Comparison of ENCODE assay signal across 22 mouse cellular contexts in the genomic region with DNA sequence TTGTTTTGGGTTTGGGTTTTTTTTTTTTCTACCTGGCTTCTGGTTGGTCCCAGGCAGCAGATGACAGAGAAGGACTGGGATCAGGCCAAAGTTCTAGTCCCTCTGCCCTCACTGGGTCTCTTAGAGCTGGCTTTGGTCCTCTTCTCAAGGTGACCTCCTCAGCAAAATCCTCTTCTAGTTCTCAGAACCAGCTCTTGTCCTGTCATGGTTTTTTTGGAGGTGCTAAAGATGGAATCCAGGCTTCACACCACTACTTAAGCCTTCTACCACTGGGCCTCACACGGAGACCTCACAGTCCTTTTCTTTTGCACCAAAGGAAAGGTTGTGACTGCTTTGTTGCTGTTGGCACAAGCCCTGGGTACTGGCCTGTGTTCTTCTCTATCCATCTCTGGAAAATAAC. TPM values are rescaled to one million over a fixed set of nuclear protein-coding genes. Genes with fewer than 3 reads are reported as not detected.
A peak's percentile ranks its signal among the peaks of the same experiment; 100 is the strongest.
DNase-seq lines count a peak whose midpoint lies in the region; ATAC-seq and TF ChIP-seq lines count a peak whose summit lies in the region.
"Had no signal": no experiment of that assay in that cellular context is flagged by ENCODE, and none has a peak within 500 bp of the region (broad histone marks: within the 10 kb centered on the region; RNA-seq: fewer than 3 reads in every experiment).

No protein-coding gene starts in this region.

- H3K27ac ChIP-seq in heart, adult 2 months = peak overlapping the region; percentile 51
- H3K27ac ChIP-seq in heart, embryonic 13.5 days (replicated peaks) = peak overlapping the region; percentile 81
- H3K27ac ChIP-seq in heart, postnatal 0 days (ENCODE audit: low read depth) = peak overlapping the region; percentile 75
- no peak overlapping the region for H3K27ac ChIP-seq in layer of hippocampus, adult 2 months
- H3K27ac ChIP-seq: embryonic facial prominence, embryonic 15.5 days; forebrain, embryonic 10.5 days; gastrocnemius, adult 2 months; hindbrain, embryonic 12.5 days had no signal

- 0 out of 2 replicates have a peak, but pooled peaks have one; percentile 50 for TF ChIP-seq EP300 in heart, adult 2 months (IDR thresholded peaks at IDR 0.05; ENCODE audit: insufficient read depth, low read depth, low read length)
- peak; percentile 80 for TF ChIP-seq EP300 in heart, postnatal 0 days (IDR thresholded peaks at IDR 0.05; ENCODE audit: low read depth)

- H3K27me3 ChIP-seq in heart, adult 2 months (ENCODE audit: control insufficient read depth, insufficient read depth, low read length) = no peaks in the 10 kb centered on the region
- no peaks in the 10 kb centered on the region for H3K27me3 ChIP-seq in heart, embryonic 13.5 days (replicated peaks)
- H3K27me3 ChIP-seq in heart, postnatal 0 days (ENCODE audit: control insufficient read depth, insufficient read depth, low read length) = no peaks in the 10 kb centered on the region
- H3K27me3 ChIP-seq: CH12.LX; embryonic facial prominence, embryonic 15.5 days; hindbrain, embryonic 12.5 days; Patski had no signal

- ATAC-seq in heart, embryonic 13.5 days (ENCODE audit: extremely low read depth, insufficient number of reproducible peaks, low FRiP score, low TSS enrichment) = no peak
- peak; percentile 55 for ATAC-seq in heart, postnatal 0 days (ENCODE audit: insufficient read depth, low read depth)
- ATAC-seq: activated CD4-positive, CD25-positive, alpha-beta regulatory T cell, adult 4 months; forebrain, embryonic 14.5 days; hindbrain, embryonic 16.5 days; Patski had no signal

- no peaks in the 10 kb centered on the region for H3K36me3 ChIP-seq in heart, adult 2 months (ENCODE audit: control insufficient read depth, insufficient read depth, low read length)
- no peaks in the 10 kb centered on the region for H3K36me3 ChIP-seq in heart, embryonic 13.5 days
- no peaks in the 10 kb centered on the region for H3K36me3 ChIP-seq in heart, postnatal 0 days (replicated peaks; ENCODE audit: control insufficient read depth, insufficient read depth, low read length)
- H3K36me3 ChIP-seq: embryonic facial prominence, embryonic 15.5 days; forebrain, embryonic 10.5 days; hindbrain, embryonic 12.5 days had no signal

- H3K4me1 ChIP-seq in heart, adult 2 months (ENCODE audit: control insufficient read depth, insufficient read depth, low read length) = peaks cover under 1% of the 10 kb centered on the region; the same call in 1 of the 2 replicates
- H3K4me1 ChIP-seq in heart, embryonic 13.5 days = peaks cover 53% of the 10 kb centered on the region
- H3K4me1 ChIP-seq in heart, postnatal 0 days (ENCODE audit: control insufficient read depth, insufficient read depth) = peaks cover 37% of the 10 kb centered on the region

- no peak overlapping the region for H3K4me2 ChIP-seq in heart, embryonic 13.5 days
- H3K4me2 ChIP-seq in heart, postnatal 0 days (ENCODE audit: low read depth, low read length) = no peak overlapping the region
- H3K4me2 ChIP-seq: embryonic facial prominence, embryonic 15.5 days; hindbrain, embryonic 12.5 days had no signal

- DNase-seq in heart, adult 2 months = peak in 1 of 2 experiments; percentile 45
- DNase-seq in heart, adult 8-10 months (ENCODE audit: low spot score) = no peak
- peak; percentile 38 for DNase-seq in heart, postnatal 0 days (ENCODE audit: low spot score)
- no peak for DNase-seq in left cerebral cortex, adult 9 months (ENCODE audit: low spot score in 2 of 2)
- DNase-seq in layer of hippocampus, adult 11-12 months (ENCODE audit: low spot score) = no peak
- no peak for DNase-seq in layer of hippocampus, adult 2 months (ENCODE audit: low spot score in 2 of 2)
- DNase-seq: adrenal gland, postnatal 36 days; cerebellum, adult 2 months; cerebellum, postnatal 10 days; gastrocnemius, adult 2 months; gastrocnemius, postnatal 36 days; kidney, adult 11 months had no signal

- TF ChIP-seq POLR2A in heart, adult 2 months (IDR thresholded peaks at IDR 0.05; ENCODE audit: insufficient read depth, low read depth, low read length) = no peak

- TF ChIP-seq CTCF in heart, adult 2 months (IDR thresholded peaks at IDR 0.05) = no peak
- no peak for TF ChIP-seq CTCF in heart, postnatal 0 days (IDR thresholded peaks at IDR 0.05; ENCODE audit: low read depth)
- no peak for TF ChIP-seq CTCF in layer of hippocampus, adult 2 months (conservative IDR thresholded peaks at IDR 0.05)

- 42% methylated on average over 1 of the region's 1 CpGs for WGBS in heart, adult 2 months
- 29% methylated on average over 1 of the region's 1 CpGs for WGBS in heart, embryonic 13.5 days
- WGBS in heart, postnatal 0 days = 29% methylated on average over 1 of the region's 1 CpGs

- intact Hi-C loops in heart, adult 2 months (cut with DNase I) = no loop called here

- no peaks in the 10 kb centered on the region for H3K79me2 ChIP-seq in heart, adult 2 months (replicated peaks; ENCODE audit: control insufficient read depth, insufficient read depth, low read length)

- H3K9ac ChIP-seq in heart, adult 2 months (ENCODE audit: low read depth, low read length) = no peak overlapping the region
- no peak overlapping the region for H3K9ac ChIP-seq in heart, embryonic 13.5 days
- H3K9ac ChIP-seq in heart, postnatal 0 days (replicated peaks; ENCODE audit: low read depth, low read length) = no peak overlapping the region
- H3K9ac ChIP-seq: embryonic facial prominence, embryonic 15.5 days; hindbrain, embryonic 12.5 days had no signal

- H3K4me3 ChIP-seq in heart, adult 2 months = no peak overlapping the region
- H3K4me3 ChIP-seq in heart, embryonic 13.5 days = no peak overlapping the region
- no peak overlapping the region for H3K4me3 ChIP-seq in heart, postnatal 0 days (ENCODE audit: low read depth, low read length)
- H3K4me3 ChIP-seq in layer of hippocampus, adult 2 months = no peak overlapping the region
- H3K4me3 ChIP-seq: embryonic facial prominence, embryonic 15.5 days; erythroblast, embryonic 14.5 days; forebrain, embryonic 10.5 days; gastrocnemius, adult 2 months; hindbrain, embryonic 12.5 days had no signal

- no peaks in the 10 kb centered on the region for H3K9me3 ChIP-seq in heart, embryonic 13.5 days
- H3K9me3 ChIP-seq in heart, postnatal 0 days (replicated peaks; ENCODE audit: control insufficient read depth, low read length) = no peaks in the 10 kb centered on the region
- H3K9me3 ChIP-seq: embryonic facial prominence, embryonic 15.5 days; forebrain, embryonic 10.5 days; hindbrain, embryonic 12.5 days had no signal

RNA-seq across cellular contexts. Expression of gene Ktn1, which starts 15.8 kb away (rescaled TPM):
- total RNA-seq in heart, adult 2 months (2021) = 100 to 1,000 TPM; 195 to 220 TPM
- polyA plus RNA-seq in heart, adult 2 months (2012; rRNA removed) = 15.9 and 34.9 TPM in 2 replicates
- total RNA-seq in heart, adult 8-10 months (2022) = 100 to 1,000 TPM; 175 to 222 (median 206) TPM
- polyA plus RNA-seq in heart, embryonic 13.5 days (2015; fragmentation: Nextera tagmentation; extraction: Ambion mirVana) = 58.5 and 65.1 TPM in 2 replicates
- 31.7 and 35.6 TPM in 2 replicates for total RNA-seq in heart, postnatal 0 days (2014; rRNA removed; ENCODE audit: low replicate concordance)
- polyA plus RNA-seq in heart, postnatal 0 days (2015; fragmentation: Nextera tagmentation; extraction: Ambion mirVana) = 104 and 107 TPM in 2 replicates
- 10 to 100 TPM; 82.8 to 95.2 TPM for total RNA-seq in layer of hippocampus, adult 2 months (2021)
